Mouse (Mus musculus) midbrain, embryonic 12.5 days (tissue): ENCODE results near the gene Adam1a. TPM values are rescaled to one million over a fixed set of nuclear protein-coding genes. Genes with fewer than 3 reads are reported as not detected.
"Not testable (repeated sequence)": the region's sequence is repeated elsewhere in the genome, so short reads cannot be mapped to it uniquely, and the experiment has no call there.

Source experiments
- ATAC-seq: fragments of 200-750 bp; cut with Nextera tagmentation; 2 replicates; pipeline ENCODE4 v1.8.0; 2017; ENCODE audit warnings: low read depth, moderate TSS enrichment, moderate library complexity; ENCODE audit not compliant: low FRiP score
- H3K27ac ChIP-seq: fragments of 300-500 bp; sonication (generic); replicated peaks from 2 replicates; pipeline ENCODE4 v1.5.1; 2016; ENCODE audit warnings: mild to moderate bottlenecking
- H3K27me3 ChIP-seq: fragments of 300-500 bp; sonication (generic); 2 replicates; pipeline ENCODE4 v1.6.1; 2016; ENCODE audit warnings: mild to moderate bottlenecking
- H3K36me3 ChIP-seq: fragments of 300-500 bp; sonication (generic); 2 replicates; pipeline ENCODE4 v1.6.1; 2016
- H3K4me1 ChIP-seq: fragments of 300-500 bp; sonication (generic); 2 replicates; pipeline ENCODE4 v1.6.1; 2016
- H3K4me2 ChIP-seq: fragments of 300-500 bp; sonication (generic); replicated peaks from 2 replicates; pipeline ENCODE4 v1.6.1; 2016; ENCODE audit warnings: mild to moderate bottlenecking, moderate library complexity
- H3K4me3 ChIP-seq: fragments of 300-500 bp; sonication (generic); 2 replicates; pipeline ENCODE4 v1.5.1; 2016; ENCODE audit warnings: mild to moderate bottlenecking
- H3K9ac ChIP-seq: fragments of 300-500 bp; sonication (generic); replicated peaks from 2 replicates; pipeline ENCODE4 v1.6.1; 2016; ENCODE audit warnings: mild to moderate bottlenecking, moderate library complexity
- H3K9me3 ChIP-seq: fragments of 300-500 bp; sonication (generic); 2 replicates; pipeline ENCODE4 v1.6.1; 2016; ENCODE audit warnings: mild to moderate bottlenecking
- WGBS: fragments of 180-500 bp; shearing (Covaris S2); methylation state at CpG from one replicate; pipeline ENCODE4 v1.1.7; 2016; 5-methylcytosine and 5-hydroxymethylcytosine counted together
- polyA plus RNA-seq: library from polyadenylated mRNA; unstranded; fragments of >200 nt; fragmentation: Nextera tagmentation; extraction: Ambion mirVana; gene quantifications from 2 replicates; pipeline ENCODE4 v1.2.1, GENCODE M21; 2016

Gene Adam1a
- polyA plus RNA-seq, 1 experiment from 2014 or later, result 3.4 TPM

DNA sequence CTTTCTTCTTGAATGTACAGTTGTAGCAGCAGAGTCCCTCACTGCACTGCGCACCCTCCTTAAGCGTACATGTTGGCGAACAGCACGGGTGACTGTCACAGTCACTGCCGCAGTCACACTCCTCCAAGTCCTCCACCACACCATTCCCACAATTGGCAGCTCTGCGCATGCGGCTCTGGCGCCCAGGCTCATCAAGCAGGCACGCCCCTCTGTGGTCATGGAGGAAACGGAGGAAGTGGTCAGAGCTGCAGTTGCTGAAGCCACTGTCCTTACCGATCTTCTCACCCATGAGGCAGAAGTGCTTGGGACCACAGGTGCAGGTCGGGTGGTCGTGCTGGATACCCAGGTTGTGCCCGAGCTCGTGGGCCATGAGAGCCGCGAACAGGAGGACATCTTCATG is 25.5 kb downstream of the Adam1a start:
- H3K9ac ChIP-seq, H3K27me3 ChIP-seq, H3K4me2 ChIP-seq, H3K27ac ChIP-seq, H3K4me1 ChIP-seq, ATAC-seq, H3K4me3 ChIP-seq, H3K9me3 ChIP-seq: not testable (repeated sequence)
- WGBS, result 96% methylated on average over 11 of the region's 17 CpGs
- peaks cover 39% of the 10 kb centered on the region for H3K36me3 ChIP-seq

DNA sequence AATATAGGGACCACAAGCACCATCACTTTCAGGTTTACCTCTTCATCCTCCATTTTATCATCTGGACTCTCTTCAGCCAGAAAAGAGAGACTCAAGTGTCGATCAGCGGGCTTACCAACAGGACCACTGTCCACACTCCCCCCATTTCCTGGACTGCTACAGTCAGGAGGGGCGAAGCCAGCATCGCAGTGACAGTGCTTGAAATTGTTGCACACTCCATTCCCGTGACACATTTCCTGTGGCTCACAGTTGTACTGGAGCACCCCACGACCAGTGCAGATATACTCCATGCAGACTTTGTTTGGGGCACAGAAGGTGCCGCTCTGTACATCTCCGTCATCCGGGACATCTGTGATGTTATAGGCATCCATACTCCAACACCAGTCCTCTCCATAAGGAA is 26.3 kb downstream of the Adam1a start:
- no peaks in the 10 kb centered on the region for H3K27me3 ChIP-seq
- no peaks in the 10 kb centered on the region for H3K4me1 ChIP-seq
- no peaks in the 10 kb centered on the region for H3K9me3 ChIP-seq
- ATAC-seq, result no peak
- H3K27ac ChIP-seq, result no peak overlapping the region
- H3K4me3 ChIP-seq, result no peak overlapping the region
- H3K36me3 ChIP-seq, result peaks cover 32% of the 10 kb centered on the region
- no peak overlapping the region for H3K4me2 ChIP-seq
- 94% methylated on average over 9 of the region's 9 CpGs for WGBS
- H3K9ac ChIP-seq, result no peak overlapping the region

DNA sequence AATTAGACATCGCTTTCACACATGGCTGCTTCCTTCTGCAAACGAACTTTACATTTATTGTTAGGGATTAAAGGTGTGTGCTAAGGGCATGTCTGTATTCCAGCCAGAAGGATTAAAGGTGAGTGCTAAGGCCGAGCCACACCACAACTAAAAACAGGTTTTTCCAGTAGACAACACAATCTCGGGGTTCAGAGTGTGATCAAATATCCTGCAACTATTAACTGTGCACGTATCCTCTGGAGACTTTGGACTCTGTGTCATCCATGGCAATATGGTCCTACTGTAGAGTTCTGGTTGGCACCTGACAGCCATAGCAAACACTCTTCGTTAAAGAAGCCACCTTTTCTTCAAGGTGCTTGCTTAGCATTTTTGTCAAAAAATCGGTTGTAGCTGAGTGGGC is 35.3 kb downstream of the Adam1a start:
- H3K27me3 ChIP-seq, result no peaks in the 10 kb centered on the region
- no peaks in the 10 kb centered on the region for H3K4me1 ChIP-seq
- no peaks in the 10 kb centered on the region for H3K9me3 ChIP-seq
- no peak for ATAC-seq
- H3K4me3 ChIP-seq, result no peak overlapping the region
- 82% methylated on average over 7 of the region's 7 CpGs for WGBS
- no peak overlapping the region for H3K4me2 ChIP-seq
- H3K9ac ChIP-seq, result no peak overlapping the region
- H3K36me3 ChIP-seq, result no peaks in the 10 kb centered on the region
- no peak overlapping the region for H3K27ac ChIP-seq

DNA sequence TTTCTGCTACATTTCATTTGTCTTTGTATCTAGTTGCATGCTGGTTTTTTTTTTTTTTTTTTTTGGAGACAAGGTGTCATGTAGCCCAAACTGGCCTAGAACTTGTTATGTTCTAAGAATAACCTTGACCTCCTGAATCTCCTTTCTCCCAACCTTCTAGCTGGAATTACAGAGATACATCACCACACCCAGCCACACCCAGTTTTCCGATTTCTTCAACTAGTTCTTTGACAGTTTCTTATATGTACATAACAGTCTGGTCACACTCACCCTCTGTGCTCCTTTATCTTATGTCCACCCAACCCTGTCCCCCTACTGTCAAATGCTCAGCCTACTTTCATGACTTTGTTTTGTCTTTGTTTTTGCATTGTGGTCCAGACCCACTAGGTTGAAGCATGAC is 38.4 kb downstream of the Adam1a start:
- Histone ChIP-seq H3K4me1 (no peaks in the 10 kb centered on the region), H3K27ac (no peak overlapping the region), H3K27me3 (no peaks in the 10 kb centered on the region), H3K4me2 (no peak overlapping the region), H3K9me3 (no peaks in the 10 kb centered on the region), H3K4me3 (no peak overlapping the region), H3K9ac (no peak overlapping the region), H3K36me3 (no peaks in the 10 kb centered on the region)
- no peak for ATAC-seq
- 91% methylated on average over 1 of the region's 1 CpGs for WGBS

DNA sequence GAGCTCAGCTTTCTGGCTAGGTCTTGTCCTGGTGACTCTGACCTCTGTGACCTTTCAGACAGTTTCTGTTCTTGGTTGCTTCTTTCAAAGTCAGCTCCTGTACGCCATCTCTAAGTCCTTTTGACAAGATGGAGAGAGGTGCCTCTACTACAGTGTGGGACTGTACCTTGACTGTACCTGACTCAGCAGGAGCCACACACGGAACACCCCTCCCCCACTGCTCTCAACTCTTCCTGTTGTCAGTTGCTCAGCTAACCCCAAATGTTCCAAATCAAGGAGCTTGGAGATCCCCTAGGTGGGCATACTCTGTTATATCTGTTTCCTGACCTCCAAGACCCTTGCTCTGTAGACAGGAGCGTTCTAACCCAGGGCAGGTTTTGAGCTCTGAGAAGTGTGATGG is 42.1 kb downstream of the Adam1a start, which contains the start of gene Adam1b:
TSS of gene Adam1b (minus strand) at position 205 of the 400 bp plus-strand sequence.
- H3K36me3 ChIP-seq, result no peaks in the 10 kb centered on the region
- H3K4me3 ChIP-seq, result no peak within 1 kb of the TSS
- no peaks in the 10 kb centered on the region for H3K27me3 ChIP-seq
- no peak for ATAC-seq
- H3K27ac ChIP-seq, result no peak within 1 kb of the TSS
- H3K9ac ChIP-seq, result no peak within 1 kb of the TSS
- H3K4me2 ChIP-seq, result no peak within 1 kb of the TSS
- no peaks in the 10 kb centered on the region for H3K4me1 ChIP-seq
- H3K9me3 ChIP-seq, result no peaks in the 10 kb centered on the region
- WGBS, result 86% methylated on average over 3 of the region's 3 CpGs

DNA sequence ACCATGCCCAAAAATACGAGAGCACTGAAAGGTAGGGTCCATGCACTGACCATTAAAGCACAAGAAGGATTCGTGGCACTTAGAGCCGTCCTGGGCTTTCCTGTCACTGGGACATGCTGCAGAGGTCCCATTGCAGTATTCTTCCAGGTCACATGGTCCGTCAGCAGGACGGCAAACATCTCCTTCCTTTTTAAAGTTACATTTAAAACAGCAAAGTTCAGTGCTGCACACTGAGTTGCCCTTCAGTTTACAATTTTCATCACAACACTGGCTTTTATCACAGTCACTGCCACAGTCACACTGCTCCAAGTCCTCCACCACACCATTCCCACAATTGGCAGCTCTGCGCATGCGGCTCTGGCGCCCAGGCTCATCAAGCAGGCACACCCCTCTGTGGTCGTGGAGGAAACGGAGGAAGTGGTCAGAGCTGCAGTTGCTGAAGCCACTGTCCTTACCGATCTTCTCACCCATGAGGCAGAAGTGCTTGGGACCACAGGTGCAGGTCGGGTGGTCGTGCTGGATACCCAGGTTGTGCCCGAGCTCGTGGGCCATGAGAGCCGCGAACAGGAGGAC is 43.8 kb downstream of the Adam1a start:
- H3K36me3 ChIP-seq, H3K4me2 ChIP-seq, H3K27ac ChIP-seq, H3K27me3 ChIP-seq, H3K9me3 ChIP-seq, H3K4me1 ChIP-seq, H3K4me3 ChIP-seq, ATAC-seq, H3K9ac ChIP-seq: not testable (repeated sequence)
- WGBS, result 83% methylated on average over 11 of the region's 17 CpGs

DNA sequence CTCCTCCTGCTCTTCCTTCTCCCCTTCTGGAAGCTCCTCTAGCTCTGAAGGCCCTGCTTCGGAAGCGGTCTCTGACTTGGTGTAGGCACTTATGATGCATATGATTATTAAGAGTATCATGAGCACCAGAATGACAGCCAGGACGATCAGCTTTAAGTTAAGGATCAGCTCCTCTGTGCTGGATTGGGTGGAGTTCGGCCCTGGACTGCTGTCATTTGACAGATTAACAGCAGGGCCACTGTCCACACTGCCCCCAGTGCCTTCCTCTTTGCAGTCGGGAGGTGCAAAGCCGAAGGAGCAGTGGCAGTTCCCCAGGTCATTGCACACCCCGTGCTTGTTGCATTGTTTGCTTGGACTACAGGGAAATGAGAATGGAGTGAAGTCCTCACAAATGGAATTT is 44.6 kb downstream of the Adam1a start:
- no peak for ATAC-seq
- 78% methylated on average over 7 of the region's 7 CpGs for WGBS
- H3K4me2 ChIP-seq, result no peak overlapping the region
- no peak overlapping the region for H3K4me3 ChIP-seq
- no peaks in the 10 kb centered on the region for H3K9me3 ChIP-seq
- H3K9ac ChIP-seq, result no peak overlapping the region
- H3K27ac ChIP-seq, result no peak overlapping the region
- no peaks in the 10 kb centered on the region for H3K36me3 ChIP-seq
- H3K27me3 ChIP-seq, result no peaks in the 10 kb centered on the region
- no peaks in the 10 kb centered on the region for H3K4me1 ChIP-seq

DNA sequence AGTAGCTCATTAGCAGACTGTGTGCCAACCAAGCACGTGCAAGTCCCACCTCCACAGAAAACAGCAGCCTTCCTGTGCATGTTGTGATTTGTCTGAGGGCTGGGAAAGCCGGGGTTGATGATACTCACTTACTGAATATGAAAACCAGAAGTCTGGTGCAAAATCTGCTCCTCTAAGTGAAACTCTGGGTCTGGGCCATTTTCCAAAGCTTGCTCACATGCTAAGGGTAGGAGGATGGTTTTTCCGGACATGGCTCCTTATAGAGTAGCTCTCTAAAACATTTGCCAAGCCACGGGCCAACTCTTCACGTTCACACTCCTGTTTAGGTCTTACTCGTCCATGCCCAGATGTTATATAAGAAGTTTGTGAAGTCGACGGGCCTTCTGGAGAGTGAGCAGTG is 52.0 kb downstream of the Adam1a start:
- H3K9me3 ChIP-seq, result no peaks in the 10 kb centered on the region
- no peak overlapping the region for H3K27ac ChIP-seq
- no peak overlapping the region for H3K9ac ChIP-seq
- H3K36me3 ChIP-seq, result no peaks in the 10 kb centered on the region
- H3K27me3 ChIP-seq, result no peaks in the 10 kb centered on the region
- no peak overlapping the region for H3K4me2 ChIP-seq
- no peaks in the 10 kb centered on the region for H3K4me1 ChIP-seq
- no peak overlapping the region for H3K4me3 ChIP-seq
- ATAC-seq, result no peak
- 81% methylated on average over 8 of the region's 8 CpGs for WGBS

DNA sequence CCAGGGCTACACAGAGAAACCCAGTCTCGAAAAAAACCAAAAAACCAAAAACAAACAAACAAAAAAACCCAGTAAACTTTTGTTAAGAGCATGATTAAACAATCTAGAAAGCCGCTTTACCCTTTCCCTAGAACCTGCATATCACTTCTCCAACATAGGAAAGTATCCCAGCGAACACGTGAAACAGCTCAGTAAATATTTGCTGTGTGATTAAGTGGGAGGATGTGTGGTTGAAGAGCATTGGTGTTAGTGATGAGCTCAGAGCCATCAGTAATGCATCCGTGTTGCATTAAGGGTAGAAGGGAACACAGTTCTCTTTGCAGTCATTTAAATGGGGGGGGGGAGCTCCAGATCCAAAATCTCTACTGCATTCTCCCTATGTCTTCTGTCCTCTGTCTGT is 60.5 kb downstream of the Adam1a start:
- Histone ChIP-seq H3K4me3 (no peak overlapping the region), H3K27me3 (no peaks in the 10 kb centered on the region), H3K9me3 (no peaks in the 10 kb centered on the region), H3K36me3 (no peaks in the 10 kb centered on the region), H3K9ac (no peak overlapping the region), H3K27ac (no peak overlapping the region), H3K4me1 (no peaks in the 10 kb centered on the region), H3K4me2 (no peak overlapping the region)
- 79% methylated on average over 5 of the region's 5 CpGs for WGBS
- no peak for ATAC-seq

DNA sequence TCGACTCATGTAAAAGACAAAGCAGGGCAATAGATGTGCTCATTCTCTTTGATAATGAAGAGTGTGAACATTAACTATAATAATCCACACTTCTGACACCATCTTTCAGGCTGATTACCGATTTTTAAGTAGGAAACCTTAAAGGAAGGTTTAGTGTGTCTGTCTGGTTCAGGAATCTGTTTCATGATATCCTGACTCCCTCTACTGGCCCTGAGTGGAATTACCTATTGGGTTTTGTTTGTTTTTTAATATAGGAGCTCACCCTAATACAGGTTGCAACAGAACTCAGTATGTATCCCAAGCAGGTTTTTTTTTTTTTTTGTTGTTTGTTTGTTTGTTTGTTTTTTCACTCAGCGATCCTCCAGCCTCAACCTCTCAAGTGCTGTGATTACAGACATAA is 67.6 kb downstream of the Adam1a start:
- WGBS, result 42% methylated on average over 3 of the region's 3 CpGs
- no peak overlapping the region for H3K9ac ChIP-seq
- no peak for ATAC-seq
- no peak overlapping the region for H3K4me2 ChIP-seq
- H3K9me3 ChIP-seq, result no peaks in the 10 kb centered on the region
- no peaks in the 10 kb centered on the region for H3K27me3 ChIP-seq
- no peak overlapping the region for H3K4me3 ChIP-seq
- H3K4me1 ChIP-seq, result no peaks in the 10 kb centered on the region
- H3K27ac ChIP-seq, result no peak overlapping the region
- no peaks in the 10 kb centered on the region for H3K36me3 ChIP-seq

DNA sequence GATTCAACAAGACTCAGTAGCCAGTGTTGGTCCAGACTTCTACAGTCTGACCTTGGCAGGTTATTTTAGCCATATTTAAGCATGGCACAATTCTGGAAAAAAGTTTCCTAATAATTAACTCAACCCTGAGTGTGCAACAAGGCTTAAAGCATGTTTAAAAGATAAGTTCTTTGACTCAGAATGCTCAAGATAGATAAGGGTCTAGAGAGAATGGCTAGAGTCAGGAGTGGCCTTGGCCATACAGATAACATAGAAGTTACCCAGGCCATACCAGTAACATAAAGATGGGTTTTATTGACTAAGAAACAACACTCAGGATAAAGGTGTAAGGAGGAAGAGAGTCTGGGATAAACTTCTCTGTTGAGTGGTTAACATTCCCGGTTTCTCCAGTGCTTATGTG is 69.2 kb downstream of the Adam1a start:
- H3K36me3 ChIP-seq, result no peaks in the 10 kb centered on the region
- H3K4me3 ChIP-seq, result no peak overlapping the region
- no peaks in the 10 kb centered on the region for H3K27me3 ChIP-seq
- no peak for ATAC-seq
- no peak overlapping the region for H3K9ac ChIP-seq
- WGBS, result 81% methylated on average over 1 of the region's 1 CpGs
- H3K4me2 ChIP-seq, result no peak overlapping the region
- H3K9me3 ChIP-seq, result no peaks in the 10 kb centered on the region
- no peaks in the 10 kb centered on the region for H3K4me1 ChIP-seq
- no peak overlapping the region for H3K27ac ChIP-seq

DNA sequence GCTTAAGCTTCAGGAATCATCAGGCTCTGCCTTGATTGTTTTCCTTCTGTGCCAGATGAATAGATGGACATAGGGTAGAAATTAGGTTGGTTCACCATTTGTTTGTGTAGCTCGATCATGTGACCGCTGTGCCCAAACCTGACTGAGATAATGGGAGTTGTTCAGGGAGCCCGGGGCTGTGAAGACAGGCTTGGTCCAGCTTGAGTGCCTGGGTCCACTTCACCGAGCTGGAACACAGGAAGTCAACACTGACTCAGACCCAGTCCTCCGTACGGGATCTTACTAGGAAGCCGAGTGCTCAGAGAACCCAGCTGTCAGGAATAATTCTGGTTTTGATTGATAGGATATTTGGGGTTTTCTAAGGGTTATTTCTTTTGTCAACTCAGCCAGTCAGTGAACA is 70.7 kb downstream of the Adam1a start:
- 65% methylated on average over 7 of the region's 7 CpGs for WGBS
- no peak for ATAC-seq
- H3K9ac ChIP-seq, result no peak overlapping the region
- no peaks in the 10 kb centered on the region for H3K4me1 ChIP-seq
- no peak overlapping the region for H3K4me2 ChIP-seq
- H3K9me3 ChIP-seq, result no peaks in the 10 kb centered on the region
- no peaks in the 10 kb centered on the region for H3K36me3 ChIP-seq
- H3K4me3 ChIP-seq, result no peak overlapping the region
- H3K27ac ChIP-seq, result no peak overlapping the region
- H3K27me3 ChIP-seq, result no peaks in the 10 kb centered on the region

DNA sequence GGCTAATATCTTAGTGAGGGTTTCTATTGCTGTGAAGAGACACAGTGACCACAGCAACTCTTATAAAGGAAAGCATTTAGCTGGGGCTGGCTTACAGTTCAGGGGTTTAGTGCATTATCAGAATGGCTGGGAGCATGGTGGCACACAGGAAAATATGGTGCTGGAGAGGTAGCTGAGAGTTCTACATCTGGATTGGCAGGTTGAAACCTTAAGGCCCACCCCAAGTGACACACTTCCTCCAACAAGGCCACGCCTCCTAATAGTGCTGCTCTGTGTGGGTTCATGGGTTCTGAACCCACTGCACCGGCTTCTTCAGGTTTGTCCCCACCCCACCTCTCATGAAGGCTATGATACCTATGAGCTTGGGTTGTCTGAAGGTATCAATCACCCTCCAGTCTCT is 72.9 kb downstream of the Adam1a start:
- 89% methylated on average over 2 of the region's 2 CpGs for WGBS
- H3K4me1 ChIP-seq, result no peaks in the 10 kb centered on the region
- no peak overlapping the region for H3K4me3 ChIP-seq
- no peak overlapping the region for H3K9ac ChIP-seq
- H3K27ac ChIP-seq, result no peak overlapping the region
- H3K4me2 ChIP-seq, result no peak overlapping the region
- H3K36me3 ChIP-seq, result no peaks in the 10 kb centered on the region
- H3K27me3 ChIP-seq, result no peaks in the 10 kb centered on the region
- no peaks in the 10 kb centered on the region for H3K9me3 ChIP-seq
- ATAC-seq, result no peak
